Mouse (Mus musculus) CH12.LX (cell line): ENCODE measurements at regions not wholly inside any gene's neighbourhood (a gene's known extent, or its start where the extent isn't known, plus 50 kb on each side); places are given as distances from the start of the nearest gene placed in this dataset.

Experiments
- DNase-seq: peaks from one replicate; pipeline ENCODE4 v3.0.0-alpha.2; 2013; ENCODE audit errors: extremely low read depth
- H3K27ac ChIP-seq: 2 replicates; pipeline ENCODE4 v1.5.1; 2012; ENCODE audit warnings: low read depth, mild to moderate bottlenecking, control low read depth, moderate library complexity; ENCODE audit not compliant: insufficient read depth
- H3K27me3 ChIP-seq: replicated peaks from 2 replicates; pipeline ENCODE3; 2012; ENCODE audit warnings: inconsistent platforms
- H3K36me3 ChIP-seq, 2 experiments: replicated peaks in 1 of 2; 2 replicates each; pipeline versions ENCODE3 to v1.6.1; 2012; ENCODE audit warnings: inconsistent platforms in 1 of 2, low read length in 1 of 2, mild to moderate bottlenecking in 1 of 2, mixed read lengths in 1 of 2, moderate library complexity in 1 of 2; ENCODE audit not compliant: control insufficient read depth in 1 of 2, insufficient read depth in 1 of 2
- H3K4me1 ChIP-seq, 2 experiments: 2 replicates each; pipeline ENCODE4 v1.6.1; 2012; ENCODE audit warnings: inconsistent platforms in 1 of 2, moderate library complexity in 1 of 2; ENCODE audit not compliant: insufficient read depth in 2 of 2, control insufficient read depth in 1 of 2
- H3K4me2 ChIP-seq: 2 replicates; pipeline ENCODE4 v1.6.1; 2012; ENCODE audit warnings: low read depth, mild to moderate bottlenecking, control low read depth; ENCODE audit not compliant: poor library complexity, insufficient read depth, severe bottlenecking
- H3K4me3 ChIP-seq, 3 experiments: fragments of 150-350 bp in 1 of 3; sonication (generic) in 1 of 3; replicated peaks in 1 of 3; 2 replicates each; pipeline versions ENCODE3 to v1.5.1; 2011 to 2012; ENCODE audit warnings: low read depth in 2 of 3, low read length in 2 of 3, mild to moderate bottlenecking in 2 of 3, moderate library complexity in 2 of 3, control low read depth in 1 of 3, improper control_type of control experiment in 1 of 3, inconsistent platforms in 1 of 3, mixed read lengths in 1 of 3; ENCODE audit not compliant: poor library complexity in 1 of 3
- H3K79me2 ChIP-seq: replicated peaks from 2 replicates; pipeline ENCODE4 v1.6.1; 2012; ENCODE audit warnings: mild to moderate bottlenecking, moderate library complexity; ENCODE audit not compliant: control insufficient read depth, poor library complexity, insufficient read depth, severe bottlenecking; ENCODE audit errors: extremely low read depth
- H3K9ac ChIP-seq: 2 replicates; pipeline ENCODE4 v1.6.1; 2012; ENCODE audit warnings: low read depth, mild to moderate bottlenecking, control low read depth, moderate library complexity; ENCODE audit not compliant: insufficient read depth
- H3K9me3 ChIP-seq: replicated peaks from 2 replicates; pipeline ENCODE3; 2012; ENCODE audit warnings: low read length, inconsistent platforms, mixed read lengths
- BHLHE40 ChIP-seq: IDR thresholded peaks from 2 replicates; pipeline ENCODE4 v1.6.1; 2011; ENCODE audit warnings: mild to moderate bottlenecking, low read depth, low read length, improper control_type of control experiment
- CHD1 ChIP-seq: IDR thresholded peaks from 2 replicates; pipeline ENCODE4 v1.6.1; 2012; ENCODE audit warnings: low read depth, low read length, improper control_type of control experiment, inconsistent platforms
- CTCF ChIP-seq, 2 experiments: IDR thresholded peaks in 1 of 2; conservative IDR thresholded peaks in 1 of 2; 2 replicates each; pipeline ENCODE4 v1.5.1; 2011 to 2012; ENCODE audit warnings: low read depth in 2 of 2, low read length in 2 of 2, improper control_type of control experiment in 1 of 2, inconsistent platforms in 1 of 2, mild to moderate bottlenecking in 1 of 2, moderate library complexity in 1 of 2
- E2F4 ChIP-seq: IDR thresholded peaks from 2 replicates; pipeline ENCODE4 v1.6.1; 2011; ENCODE audit warnings: low read depth, low read length, improper control_type of control experiment; ENCODE audit not compliant: insufficient replicate concordance
- ELF1 ChIP-seq: IDR thresholded peaks from 2 replicates; pipeline ENCODE4 v1.6.1; 2014; ENCODE audit warnings: low read depth, mild to moderate bottlenecking, inconsistent platforms, low read length, improper control_type of control experiment
- EP300 ChIP-seq: IDR thresholded peaks from 2 replicates; pipeline ENCODE4 v1.6.1; 2011; ENCODE audit warnings: low read length, improper control_type of control experiment
- ETS1 ChIP-seq: conservative IDR thresholded peaks from 2 replicates; pipeline ENCODE4 v1.6.1; 2012; ENCODE audit warnings: low read depth, mild to moderate bottlenecking, inconsistent platforms, low read length, improper control_type of control experiment, moderate library complexity
- GABPA ChIP-seq: IDR thresholded peaks from 2 replicates; pipeline ENCODE4 v1.6.1; 2012; ENCODE audit warnings: low read depth, low read length, improper control_type of control experiment, inconsistent platforms; ENCODE audit not compliant: insufficient replicate concordance
- IRF4 ChIP-seq: IDR thresholded peaks from 2 replicates; pipeline ENCODE4 v1.6.1; 2014; ENCODE audit warnings: low read depth, mild to moderate bottlenecking, inconsistent platforms, low read length, improper control_type of control experiment
- JUND ChIP-seq: conservative IDR thresholded peaks from 2 replicates; pipeline ENCODE4 v1.6.1; 2011; ENCODE audit warnings: low read depth, low read length, improper control_type of control experiment
- MAX ChIP-seq: IDR thresholded peaks from 2 replicates; pipeline ENCODE4 v1.6.1; 2011; ENCODE audit warnings: low read length, improper control_type of control experiment
- MAZ ChIP-seq: IDR thresholded peaks from 2 replicates; pipeline ENCODE4 v1.6.1; 2012; ENCODE audit warnings: low read depth, mild to moderate bottlenecking, inconsistent platforms, low read length, improper control_type of control experiment, moderate library complexity
- MXI1 ChIP-seq: IDR thresholded peaks from 2 replicates; pipeline ENCODE4 v1.6.1; 2011; ENCODE audit warnings: mild to moderate bottlenecking, low read depth, low read length, improper control_type of control experiment
- MYC ChIP-seq: IDR thresholded peaks from 2 replicates; pipeline ENCODE4 v1.6.1; 2011; ENCODE audit warnings: low read depth, mild to moderate bottlenecking, improper control_type of control experiment, low read length
- NRF1 ChIP-seq: IDR thresholded peaks from 2 replicates; pipeline ENCODE4 v1.6.1; 2014; ENCODE audit warnings: low read depth, mild to moderate bottlenecking, inconsistent platforms, low read length, improper control_type of control experiment, moderate library complexity
- PAX5 ChIP-seq: IDR thresholded peaks from 2 replicates; pipeline ENCODE4 v1.6.1; 2012; ENCODE audit warnings: low read length, inconsistent platforms, mixed read lengths
- POLR2AphosphoS2 ChIP-seq: IDR thresholded peaks from 2 replicates; pipeline ENCODE4 v1.6.1; 2011; ENCODE audit warnings: low read depth, low read length, improper control_type of control experiment
- RCOR1 ChIP-seq: conservative IDR thresholded peaks from 2 replicates; pipeline ENCODE4 v1.6.1; 2012; ENCODE audit warnings: low read depth, mild to moderate bottlenecking, inconsistent platforms, low read length, improper control_type of control experiment
- SMC3 ChIP-seq: IDR thresholded peaks from 2 replicates; pipeline ENCODE4 v1.6.1; 2011; ENCODE audit warnings: low read depth, low read length, improper control_type of control experiment
- TBP ChIP-seq: conservative IDR thresholded peaks from 2 replicates; pipeline ENCODE4 v1.6.1; 2011; ENCODE audit warnings: low read depth, low read length, improper control_type of control experiment
- TCF12 ChIP-seq: IDR thresholded peaks from 2 replicates; pipeline ENCODE4 v1.6.1; 2014; ENCODE audit warnings: low read depth, mild to moderate bottlenecking, inconsistent platforms, low read length, improper control_type of control experiment
- USF1 ChIP-seq: IDR thresholded peaks from 2 replicates; pipeline ENCODE4 v1.6.1; 2014; ENCODE audit warnings: low read depth, mild to moderate bottlenecking, inconsistent platforms, low read length, improper control_type of control experiment
- ZC3H11A ChIP-seq: IDR thresholded peaks from 2 replicates; pipeline ENCODE4 v1.6.1; 2012; ENCODE audit warnings: low read depth, mild to moderate bottlenecking, inconsistent platforms, low read length, improper control_type of control experiment
- ZMIZ1 ChIP-seq: IDR thresholded peaks from 2 replicates; pipeline ENCODE4 v1.6.1; 2012; ENCODE audit warnings: low read depth, mild to moderate bottlenecking, inconsistent platforms, low read length, improper control_type of control experiment
- ZNF384 ChIP-seq: IDR thresholded peaks from 2 replicates; pipeline ENCODE4 v1.6.1; 2012; ENCODE audit warnings: low read depth, low read length, improper control_type of control experiment, inconsistent platforms
- dilution Hi-C: fragments of 300-500 bp; cut with MboI; formaldehyde crosslinking; loops from 2 replicates; pipeline ENCODE4 v1.14.3; 2020; ENCODE audit warnings: low sequenced_read_pairs; ENCODE audit not compliant: extremely low pct_unique_long_range_greater_than_20kb, extremely low pct_ligation_motif_present
- in situ Hi-C: fragments of 300-500 bp; cut with MboI; formaldehyde crosslinking; loops from 3 replicates; pipeline ENCODE4 v1.14.3; 2019; ENCODE audit warnings: low sequenced_read_pairs, low pct_ligation_motif_present, low pct_unique_long_range_greater_than_20kb, mixed read lengths

DNA sequence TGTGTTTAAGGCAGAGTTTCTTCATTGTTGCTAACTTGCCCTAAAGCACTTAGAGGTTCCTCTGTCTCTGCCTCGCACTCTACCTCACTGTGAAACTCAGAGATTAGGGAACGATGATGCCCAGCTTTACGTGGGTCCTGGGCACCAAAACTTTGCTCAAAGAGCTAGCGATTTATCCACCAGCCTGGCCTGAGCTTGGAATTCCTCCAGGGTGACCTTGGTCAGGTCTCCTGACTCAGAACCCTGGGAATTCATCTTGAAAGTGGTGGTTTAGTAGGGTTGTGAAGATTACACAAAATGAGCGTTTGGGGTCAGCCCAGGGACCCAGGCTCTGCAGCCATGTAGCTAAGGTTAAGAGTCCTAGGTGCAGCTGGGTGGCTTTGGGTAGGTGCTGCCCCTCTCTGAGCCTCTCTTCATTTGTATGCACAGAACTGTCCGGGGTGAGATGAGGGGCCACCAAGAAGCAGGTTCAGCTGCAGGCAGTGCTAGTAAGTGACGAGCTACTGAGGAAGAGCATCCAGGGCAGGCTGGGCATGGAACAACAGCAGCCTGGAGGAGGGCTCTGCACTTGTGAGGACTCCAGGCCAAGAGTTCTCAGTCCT lies 62.4 kb upstream of the Trp53i11 start:
- peaks cover 14 to 28% of the 10 kb centered on the region in 2 experiments for H3K4me1 ChIP-seq
- no peaks in the 10 kb centered on the region for H3K9me3 ChIP-seq
- H3K27ac ChIP-seq, result no peak overlapping the region
- H3K4me2 ChIP-seq, result no peak overlapping the region
- H3K79me2 ChIP-seq, result no peaks in the 10 kb centered on the region
- no peak for TF ChIP-seq ZNF384
- no peak for TF ChIP-seq TBP
- TF ChIP-seq CTCF (conservative IDR thresholded peaks at IDR 0.05 in 1 of 2, IDR thresholded peaks at IDR 0.05 in 1 of 2; ENCODE audit: low read depth in 2 of 2, low read length in 2 of 2), result no peak
- no peak for TF ChIP-seq CHD1
- TF ChIP-seq MXI1, result no peak
- no peak for TF ChIP-seq POLR2AphosphoS2
- no peak for TF ChIP-seq E2F4
- TF ChIP-seq RCOR1, result no peak
- peak; percentile 83 for TF ChIP-seq TCF12
- no peak for TF ChIP-seq JUND
- TF ChIP-seq ELF1, result 0 out of 2 replicates have a peak, but pooled peaks have one; percentile 11
- TF ChIP-seq USF1, result no peak
- no peak for TF ChIP-seq PAX5
- no peak for TF ChIP-seq MAX
- TF ChIP-seq EP300, result peak; percentile 37; the same call in 1 of the 2 replicates
- 0 out of 2 replicates have a peak, but pooled peaks have one; percentile 13 for TF ChIP-seq BHLHE40
- TF ChIP-seq SMC3, result no peak
- no peak for TF ChIP-seq MYC
- no peak; the same call in 1 of the 2 replicates for TF ChIP-seq ETS1
- no peak for TF ChIP-seq MAZ
- no peak for TF ChIP-seq ZMIZ1
- no peak for TF ChIP-seq GABPA
- 0 out of 2 replicates have a peak, but pooled peaks have one; percentile 26 for TF ChIP-seq NRF1
- peak; percentile 39; the same call in 1 of the 2 replicates for TF ChIP-seq IRF4
- no peak for TF ChIP-seq ZC3H11A
- peaks cover 70% of the 10 kb centered on the region for H3K27me3 ChIP-seq
- peak; percentile 46 for DNase-seq
- no peaks in the 10 kb centered on the region for H3K36me3 ChIP-seq
- in situ Hi-C loops, result loop anchor here (5.0 to 10.0 kb wide), 2 partner anchors 50 to 67 kb away; no protein-coding TSS in a partner anchor
- dilution Hi-C loops, result no loop called here
- no peak overlapping the region for H3K4me3 ChIP-seq
- no peak overlapping the region for H3K9ac ChIP-seq
